Mouse (Mus musculus): Measurements from ENCODE around the gene Runx2. TPM values are rescaled to one million over a fixed set of nuclear protein-coding genes. Genes with fewer than 3 reads are reported as not detected.
A peak's percentile ranks its signal among the peaks of the same experiment; 100 is the strongest.

Runx2 gene
- total RNA-seq, 2 experiments from 2014 or later = 5.9 to 6.5 TPM

DNA sequence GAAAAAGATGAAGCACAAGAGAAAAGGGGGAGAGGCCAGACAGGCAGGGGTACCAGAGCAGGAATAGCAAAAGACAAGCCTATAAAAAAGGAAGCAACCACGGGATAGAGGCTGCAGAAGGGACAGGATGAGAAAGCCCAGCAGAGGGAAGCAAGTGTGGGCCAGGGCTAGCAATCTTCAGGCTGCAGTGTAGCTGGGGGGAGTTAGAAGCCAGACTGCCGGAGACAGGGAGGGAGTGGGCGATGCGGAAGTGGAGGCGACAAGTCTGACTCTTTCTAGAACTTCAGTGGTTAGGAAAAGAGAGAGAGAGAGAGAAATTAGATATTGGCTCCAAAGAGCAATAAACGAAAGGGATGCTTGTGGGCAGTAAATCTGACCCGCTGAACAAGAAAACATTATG lies 129.1 kb downstream of the Runx2 start:
- intact Hi-C loops (cut with DNase I) = no loop called here
- peak in 1 of 2 experiments; percentile 51 for DNase-seq (ENCODE audit: extremely low spot score in 1 of 2, low spot score in 2 of 2)

DNA sequence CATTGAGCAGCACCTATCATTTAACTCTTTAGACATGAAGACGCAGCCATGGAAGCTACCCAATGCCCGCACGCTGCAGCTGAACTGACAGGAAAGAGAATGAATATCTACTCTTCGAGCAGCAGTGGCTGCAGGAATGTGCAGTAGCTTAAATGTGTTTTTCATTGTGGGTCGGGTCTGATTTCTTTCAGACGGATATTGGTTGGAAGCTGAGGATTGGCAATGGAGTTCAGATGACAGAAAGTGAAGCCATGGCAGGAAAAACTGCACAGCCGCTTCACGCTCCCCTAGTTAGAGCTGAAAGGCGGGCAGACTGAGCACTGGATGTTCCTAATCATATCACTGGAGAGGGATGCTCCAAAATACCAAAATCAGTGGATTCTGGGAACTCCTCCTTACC lies 131.6 kb downstream of the Runx2 start:
- intact Hi-C loops (cut with DNase I) = no loop called here

DNA sequence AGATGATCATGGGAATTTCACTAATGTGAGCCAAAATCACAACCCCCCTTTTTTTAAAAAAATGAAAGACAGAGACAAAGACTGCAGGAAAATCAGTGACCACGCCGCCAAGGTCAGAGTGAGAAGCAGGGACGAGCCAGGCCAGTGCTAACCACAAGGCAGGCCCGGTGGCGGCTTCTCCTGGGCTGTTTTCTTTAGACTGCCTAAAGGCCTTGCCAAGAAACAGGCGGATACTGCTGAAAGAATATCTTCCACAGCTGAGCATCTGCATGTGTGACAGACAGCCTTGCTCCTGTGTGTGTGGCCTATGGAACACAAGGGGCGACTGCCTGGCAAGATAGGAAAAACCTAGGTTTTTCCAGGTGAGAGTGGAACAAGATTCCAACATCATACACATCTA lies 136.8 kb downstream of the Runx2 start:
- intact Hi-C loops (cut with DNase I) = no loop called here
- peak in 1 of 2 experiments; percentile 47 for DNase-seq (ENCODE audit: extremely low spot score in 1 of 2, low spot score in 2 of 2)

More for the DNA sequence above, 131.6 kb downstream of the Runx2 start:
- DNase-seq (ENCODE audit: extremely low spot score in 1 of 2, low spot score in 2 of 2) = no peak

DNA sequence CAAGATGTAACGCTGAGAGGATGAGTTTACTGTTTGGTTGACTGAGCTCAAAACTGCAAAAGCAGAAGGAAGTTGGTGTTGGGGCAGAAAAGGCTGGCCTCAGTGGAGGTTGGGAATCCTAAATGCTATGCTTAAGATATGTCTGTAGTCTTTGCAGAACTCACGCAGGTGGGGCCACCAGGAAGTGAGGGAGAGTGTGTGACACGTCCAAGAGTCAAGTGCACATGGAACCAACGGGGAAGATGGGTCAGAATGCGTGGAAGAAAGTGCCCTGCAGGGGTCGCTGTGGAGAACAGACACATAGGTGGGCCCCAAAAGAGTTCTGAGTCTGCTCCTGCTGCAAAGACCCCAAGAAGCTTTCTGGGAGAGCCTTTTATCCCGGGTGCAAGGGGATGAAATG lies 141.8 kb downstream of the Runx2 start:
- DNase-seq (ENCODE audit: extremely low spot score in 1 of 2, low spot score in 2 of 2) = no peak

DNA sequence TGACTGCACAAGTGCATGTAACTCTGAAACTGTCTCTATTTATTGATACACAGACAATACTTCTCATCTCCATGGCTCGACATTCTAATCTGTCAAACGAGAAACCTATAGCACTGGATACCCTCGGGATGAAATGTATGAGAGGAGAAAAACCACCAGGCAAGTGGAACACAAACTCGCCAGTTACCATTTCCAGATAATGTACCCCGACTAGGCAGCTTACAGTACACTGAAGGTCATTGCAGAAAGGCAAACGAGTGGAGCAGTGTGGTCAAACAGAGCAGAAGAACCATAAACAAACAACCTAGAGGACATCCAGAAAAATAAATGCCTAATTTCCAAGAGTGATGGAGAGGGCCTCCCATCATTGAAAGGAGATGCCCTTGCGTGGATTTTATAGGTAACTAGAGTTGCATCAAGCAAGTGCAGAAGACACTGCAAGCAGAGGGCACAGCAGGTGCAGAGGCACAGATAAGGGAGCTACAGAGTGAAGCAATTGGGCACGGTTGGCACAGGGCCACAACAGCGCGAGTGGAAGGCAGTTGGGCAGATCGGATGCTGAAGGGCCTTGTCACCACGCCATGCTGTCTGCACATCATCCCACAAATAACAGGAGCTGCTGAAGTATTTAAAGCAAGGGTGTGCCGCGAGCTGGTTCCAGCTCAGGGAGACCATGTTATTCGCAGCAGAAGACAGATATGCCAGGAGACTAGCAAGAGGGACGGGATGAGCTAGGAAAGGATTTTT lies 142.5 kb downstream of the Runx2 start:
- DNase-seq (ENCODE audit: extremely low spot score in 1 of 2, low spot score in 2 of 2) = peak; percentile 62 to 75
- intact Hi-C loops (cut with DNase I) = no loop called here

More for the DNA sequence above, 141.8 kb downstream of the Runx2 start:
- intact Hi-C loops (cut with DNase I) = no loop called here

DNA sequence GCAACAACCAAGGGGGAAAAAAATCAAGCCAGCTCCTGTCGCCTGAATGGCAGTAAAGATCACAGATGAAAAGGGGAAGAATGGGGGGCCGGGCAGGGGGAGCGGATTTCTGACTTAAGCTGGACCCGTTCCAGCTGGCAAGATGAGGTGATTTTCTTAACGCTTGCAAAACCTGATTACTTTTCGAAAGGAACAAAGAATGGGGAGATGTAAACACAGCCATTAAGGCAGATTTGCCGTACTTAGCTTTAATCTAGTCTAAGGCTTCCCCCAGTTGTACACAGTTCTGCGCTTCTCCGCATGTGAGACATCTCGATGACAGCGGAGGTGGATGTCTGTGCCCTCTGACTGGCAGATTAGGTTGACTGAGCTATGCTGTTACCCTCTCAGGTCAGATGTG lies 144.6 kb downstream of the Runx2 start:
- intact Hi-C loops (cut with DNase I) = no loop called here
- DNase-seq (ENCODE audit: extremely low spot score in 1 of 2, low spot score in 2 of 2) = no peak

DNA sequence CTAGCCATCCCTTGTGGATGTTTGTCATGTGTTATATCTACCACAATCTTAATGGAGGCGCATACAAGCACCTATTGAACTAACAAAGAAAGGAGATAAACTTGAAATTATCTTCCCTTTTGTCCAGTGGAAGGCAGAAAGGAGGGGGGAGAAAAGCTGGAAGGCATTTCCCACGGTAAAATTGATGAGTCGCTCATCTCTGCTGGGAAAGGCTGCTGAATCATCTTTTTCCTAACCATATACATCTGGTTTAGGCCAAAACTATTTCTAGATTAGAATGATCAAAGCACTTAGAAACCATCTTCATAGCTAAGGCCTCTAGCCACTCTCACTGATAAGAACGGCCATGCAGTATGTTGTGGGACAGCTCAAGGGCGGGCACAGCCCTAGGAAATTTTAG lies 147.3 kb downstream of the Runx2 start:
- intact Hi-C loops (cut with DNase I) = no loop called here
- no peak for DNase-seq (ENCODE audit: extremely low spot score in 1 of 2, low spot score in 2 of 2)

DNA sequence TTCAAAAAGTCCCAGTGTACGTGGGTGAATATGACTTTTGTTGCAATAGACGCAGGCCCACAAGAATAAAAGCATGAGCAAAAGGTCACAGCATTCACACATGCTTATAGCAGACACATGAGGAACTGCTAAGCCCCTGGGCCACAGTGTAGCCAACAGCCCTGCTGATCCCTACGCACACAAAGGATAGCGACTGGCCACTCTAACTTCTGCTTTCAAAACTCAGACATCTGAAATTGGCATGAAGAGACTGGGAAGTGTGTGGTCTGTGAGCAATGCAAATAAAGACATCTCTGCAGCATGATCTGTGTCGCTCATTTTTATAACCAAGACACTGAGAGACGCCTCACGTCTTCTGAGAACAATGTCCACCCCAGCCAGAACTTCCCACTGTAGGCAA lies 150.7 kb downstream of the Runx2 start:
- DNase-seq (ENCODE audit: extremely low spot score in 1 of 2, low spot score in 2 of 2) = no peak
- intact Hi-C loops (cut with DNase I) = no loop called here

DNA sequence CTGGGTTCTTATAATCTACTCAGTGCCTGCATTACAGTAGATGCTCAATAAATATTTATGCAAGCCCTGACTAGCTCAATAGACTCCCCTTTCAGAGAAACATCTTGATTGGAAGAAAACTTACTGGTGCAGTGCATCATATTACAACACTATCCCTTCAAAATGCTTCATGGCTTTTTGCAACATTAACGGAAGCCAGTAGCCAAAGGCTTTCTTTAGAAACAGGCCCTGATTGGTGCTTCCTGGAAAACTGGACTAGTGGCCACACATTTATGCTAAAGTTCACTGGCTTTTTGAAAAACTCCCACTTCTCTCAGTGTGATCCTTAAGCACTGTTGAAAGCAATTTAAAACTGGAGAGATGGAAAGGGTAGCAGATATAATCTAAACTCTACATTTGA lies 151.4 kb downstream of the Runx2 start:
- no peak for DNase-seq (ENCODE audit: extremely low spot score in 1 of 2, low spot score in 2 of 2)
- intact Hi-C loops (cut with DNase I) = no loop called here

DNA sequence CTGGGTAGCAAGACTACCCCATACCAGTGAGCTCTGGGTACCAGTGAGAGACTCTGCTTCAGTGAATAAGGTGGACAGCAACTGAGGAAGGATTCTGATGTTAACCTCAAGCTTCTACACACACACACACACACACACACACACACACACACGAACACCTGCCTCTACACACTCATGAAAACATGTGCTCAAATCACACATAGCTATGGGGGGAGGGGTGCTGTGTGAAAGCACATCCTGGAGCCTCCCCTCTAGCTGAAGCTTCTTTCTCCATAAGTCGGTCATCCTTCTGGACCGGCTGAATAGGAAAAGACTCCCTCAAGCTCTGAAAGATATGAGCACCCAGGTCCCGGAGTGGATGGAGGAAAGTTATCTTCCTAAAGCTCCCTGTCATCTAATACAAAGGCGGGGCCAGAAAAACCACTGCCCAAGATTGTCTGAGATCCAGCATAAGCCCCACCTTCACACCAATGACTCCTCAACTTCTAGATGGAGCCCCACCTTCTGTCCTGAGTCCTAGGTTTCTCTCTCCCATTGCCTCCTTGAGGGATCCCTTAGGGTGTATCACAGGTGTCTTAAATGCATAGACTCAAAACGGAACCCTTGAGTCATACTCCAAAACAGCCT lies 152.4 kb downstream of the Runx2 start:
- intact Hi-C loops (cut with DNase I) = no loop called here
- no peak for DNase-seq (ENCODE audit: extremely low spot score in 1 of 2, low spot score in 2 of 2)

DNA sequence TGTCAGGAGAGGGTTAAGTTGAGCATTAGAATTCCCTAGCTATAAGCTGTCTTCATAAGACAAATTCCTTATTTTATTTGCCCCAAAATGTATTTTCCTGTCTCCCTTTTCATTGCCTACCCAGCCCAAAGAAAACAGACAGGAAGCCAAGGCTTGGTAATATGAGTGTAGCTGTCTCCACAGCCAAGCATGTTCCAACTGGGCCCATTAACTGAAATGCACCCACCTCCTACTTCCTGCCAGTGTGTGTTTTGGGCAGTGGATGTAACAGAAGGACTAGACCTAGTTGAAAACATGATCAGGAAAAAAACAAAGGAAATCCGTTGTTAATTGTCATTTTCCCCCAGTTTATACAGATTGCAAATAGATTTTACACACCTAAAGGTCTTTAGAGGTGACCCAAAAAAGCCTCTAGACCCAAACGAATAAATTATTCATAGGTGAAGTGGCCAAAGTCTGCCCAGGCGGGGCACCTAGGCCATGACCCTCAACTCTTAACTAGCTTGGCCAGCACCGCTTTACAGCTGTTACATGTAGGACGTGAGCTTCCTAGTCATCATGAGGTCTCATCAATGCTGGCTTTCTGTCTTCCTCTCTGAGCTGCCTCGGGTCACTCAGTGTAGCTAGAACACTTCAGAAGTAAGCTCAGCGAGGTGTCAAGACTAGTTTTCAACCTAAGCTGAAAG lies 154.3 kb downstream of the Runx2 start:
- DNase-seq (ENCODE audit: extremely low spot score in 1 of 2, low spot score in 2 of 2) = no peak
- intact Hi-C loops (cut with DNase I) = no loop called here

DNA sequence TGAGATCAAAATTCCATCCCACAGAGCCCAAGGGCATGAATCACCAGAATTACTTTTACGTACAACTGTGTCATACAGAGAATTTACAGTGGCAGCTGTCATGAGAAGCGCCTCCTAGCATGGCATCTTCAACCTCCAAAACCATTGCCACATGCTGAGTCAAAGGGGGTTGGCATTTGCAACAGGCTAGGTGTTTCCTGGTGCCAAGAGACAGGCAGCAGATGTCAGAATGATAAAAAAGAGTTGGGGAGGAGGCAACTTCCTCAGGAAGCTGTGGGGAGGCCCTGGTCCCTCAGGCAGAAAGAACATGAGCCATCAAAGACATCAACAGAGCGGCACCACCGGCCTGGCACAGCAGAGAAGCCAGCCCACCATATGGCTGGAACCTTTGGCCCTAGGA lies 160.1 kb downstream of the Runx2 start:
- intact Hi-C loops (cut with DNase I) = no loop called here
- DNase-seq (ENCODE audit: extremely low spot score in 1 of 2, low spot score in 2 of 2) = no peak

DNA sequence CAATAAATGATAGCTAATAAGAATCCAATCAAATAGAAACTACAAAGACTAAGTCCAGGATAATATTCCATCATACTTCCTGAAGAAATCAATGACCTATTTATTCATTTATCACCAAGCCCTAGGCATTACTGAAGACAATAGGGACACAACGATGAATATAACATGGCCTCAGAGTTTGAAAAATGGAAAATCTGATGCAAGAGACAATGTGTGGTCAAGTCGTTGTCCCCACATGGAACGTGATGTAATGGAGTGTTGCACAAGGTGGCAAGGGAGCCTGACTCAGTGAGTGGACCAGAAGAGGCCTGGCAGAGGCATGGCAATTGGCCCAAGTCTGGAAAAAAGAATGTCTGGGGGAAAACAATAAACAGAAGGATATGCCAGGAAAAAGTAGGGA lies 161.5 kb downstream of the Runx2 start:
- intact Hi-C loops (cut with DNase I) = no loop called here

DNA sequence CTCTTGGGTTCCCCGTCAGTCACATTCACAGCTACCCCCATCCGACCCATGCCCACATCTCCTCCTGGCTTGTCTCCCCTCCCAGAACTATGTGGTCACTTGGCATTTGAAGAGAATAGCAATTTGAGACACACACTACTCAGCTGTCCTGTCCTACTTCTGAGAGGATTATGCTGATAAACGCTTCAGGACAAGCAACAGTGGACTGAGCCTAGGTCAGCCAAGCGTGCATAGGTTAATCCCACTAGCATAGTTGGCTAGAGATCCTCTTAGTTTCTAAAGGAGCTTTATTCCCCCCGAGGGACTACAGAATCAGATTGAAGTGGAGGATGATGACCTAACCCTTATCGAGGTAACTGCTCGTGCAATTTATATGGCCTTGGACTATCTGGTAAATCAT lies 162.5 kb downstream of the Runx2 start:
- no peak for DNase-seq (ENCODE audit: extremely low spot score in 1 of 2, low spot score in 2 of 2)
- intact Hi-C loops (cut with DNase I) = no loop called here

More for the DNA sequence above, 161.5 kb downstream of the Runx2 start:
- no peak for DNase-seq (ENCODE audit: extremely low spot score in 1 of 2, low spot score in 2 of 2)

DNA sequence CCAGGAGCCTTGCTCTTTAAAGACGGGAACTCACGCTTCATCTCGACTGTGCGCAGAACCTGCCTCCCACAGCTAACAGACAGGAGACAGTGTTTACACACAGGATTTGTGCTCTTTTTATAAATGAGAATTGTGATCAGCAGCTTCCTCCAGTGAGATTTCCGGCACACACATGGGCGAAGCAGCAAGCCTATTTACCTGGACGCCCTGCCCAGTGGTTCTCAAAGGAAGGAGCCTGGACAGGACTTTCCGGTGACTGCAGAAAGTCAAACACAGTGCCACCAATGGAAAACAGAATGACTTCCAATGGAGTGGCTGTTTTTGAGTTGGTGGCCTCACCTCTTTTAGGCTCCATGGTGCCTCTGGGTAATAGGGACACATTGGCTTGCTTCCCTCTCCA lies 163.0 kb downstream of the Runx2 start:
- intact Hi-C loops (cut with DNase I) = no loop called here
- DNase-seq (ENCODE audit: extremely low spot score in 1 of 2, low spot score in 2 of 2) = no peak

DNA sequence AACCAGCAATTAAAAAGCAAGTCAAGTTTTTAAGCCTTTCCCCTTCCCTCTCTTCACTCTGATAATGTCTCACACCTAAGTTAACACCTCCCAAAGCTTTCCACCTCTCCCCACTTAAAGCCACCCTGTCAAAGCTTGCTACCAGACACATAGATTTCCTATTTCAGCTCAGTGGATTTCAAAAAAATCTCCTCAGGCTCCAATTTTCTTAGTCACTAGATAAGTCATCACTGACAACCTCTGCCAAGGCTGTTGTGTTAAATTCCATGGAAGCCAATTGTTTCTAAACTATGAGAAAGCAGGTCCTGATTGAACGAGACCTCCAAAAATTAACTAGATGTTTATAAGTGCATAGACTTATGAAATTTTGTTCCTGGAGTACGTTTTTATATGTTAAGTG lies 164.2 kb downstream of the Runx2 start:
- intact Hi-C loops (cut with DNase I) = no loop called here
- no peak for DNase-seq (ENCODE audit: extremely low spot score in 1 of 2, low spot score in 2 of 2)

DNA sequence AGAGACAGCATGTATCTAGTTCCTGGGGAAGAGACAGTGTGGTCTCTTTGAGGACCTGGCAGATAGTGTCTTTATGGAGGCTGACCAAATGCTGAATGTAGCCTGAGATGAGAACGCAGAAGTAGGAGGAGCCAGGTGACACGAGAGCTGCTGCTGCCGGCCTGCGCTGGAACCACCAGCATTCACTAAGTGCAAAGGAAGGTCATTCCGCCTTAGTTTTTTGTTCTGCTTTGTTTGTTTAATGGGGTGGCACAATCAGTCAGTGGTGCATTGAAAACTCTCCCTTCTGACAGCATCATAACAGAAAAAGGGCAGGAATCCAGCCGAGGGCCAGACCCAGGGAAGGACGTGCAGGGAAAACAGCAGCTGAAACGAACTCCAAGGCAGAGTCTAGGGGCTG lies 165.5 kb downstream of the Runx2 start:
- DNase-seq (ENCODE audit: extremely low spot score in 1 of 2, low spot score in 2 of 2) = no peak
- intact Hi-C loops (cut with DNase I) = no loop called here

DNA sequence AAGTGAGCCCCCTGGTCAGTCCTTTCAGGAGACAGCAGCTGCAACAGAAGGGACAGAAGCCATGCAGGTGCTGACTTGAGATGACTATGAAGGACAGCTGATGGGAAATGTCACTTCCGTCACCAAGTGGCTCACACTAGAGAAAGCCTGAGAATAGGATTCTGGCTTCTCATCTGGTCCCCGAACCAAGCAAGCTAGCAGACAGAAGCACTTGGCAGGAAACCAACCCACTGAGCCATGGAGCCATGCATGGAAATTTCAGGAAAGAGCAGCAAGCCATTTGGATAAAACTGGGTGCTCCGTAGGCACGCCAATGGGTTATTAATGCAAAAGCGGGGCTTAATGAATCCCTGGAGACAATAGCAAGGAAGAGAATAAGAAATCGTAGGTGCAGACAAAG lies 166.7 kb downstream of the Runx2 start:
- DNase-seq (ENCODE audit: extremely low spot score in 1 of 2, low spot score in 2 of 2) = no peak
- intact Hi-C loops (cut with DNase I) = no loop called here

DNA sequence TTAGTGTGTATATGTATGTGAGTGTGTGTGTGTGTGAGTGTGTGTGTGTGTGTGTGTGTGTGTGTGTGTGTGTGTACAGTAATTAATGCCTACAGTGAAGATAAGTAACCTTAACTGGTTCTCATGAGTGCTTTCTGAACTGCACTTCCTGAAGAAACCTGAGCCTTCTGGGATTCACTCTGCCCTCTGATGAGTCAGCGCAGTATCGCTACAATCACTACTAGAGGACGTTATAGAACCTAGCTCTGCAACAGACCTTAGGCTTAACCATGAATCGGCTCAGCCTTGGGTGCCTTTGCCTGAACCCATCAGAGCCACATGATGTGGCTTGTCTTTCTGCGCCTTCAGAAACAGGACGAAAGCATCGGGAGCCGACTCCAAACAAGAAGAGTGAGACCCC lies 169.5 kb downstream of the Runx2 start:
- intact Hi-C loops (cut with DNase I) = no loop called here
- DNase-seq (ENCODE audit: extremely low spot score in 1 of 2, low spot score in 2 of 2) = no peak

DNA sequence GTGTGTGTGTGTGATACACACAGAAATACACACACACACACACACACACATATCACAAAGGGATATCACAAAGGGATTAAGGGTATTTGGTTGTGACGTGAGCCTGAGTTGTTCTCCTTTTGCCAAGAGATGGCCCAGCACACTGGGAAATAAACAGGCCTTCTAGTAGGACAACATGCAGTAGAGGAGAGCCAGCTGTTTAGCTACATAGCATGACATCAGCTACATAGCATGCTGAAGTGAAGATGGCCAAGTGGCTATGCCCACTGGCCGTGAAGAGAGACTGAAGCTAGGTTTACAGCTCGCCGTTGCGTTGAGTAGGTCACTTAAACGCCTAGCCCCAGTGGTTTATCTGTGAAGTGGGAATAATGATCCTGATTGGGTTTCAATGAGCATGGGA lies 171.3 kb downstream of the Runx2 start:
- no peak for DNase-seq (ENCODE audit: extremely low spot score in 1 of 2, low spot score in 2 of 2)
- intact Hi-C loops (cut with DNase I) = no loop called here
